Mouse (Mus musculus): ENCODE measurements around the gene Rapgef4.
"Not testable (repeated sequence)": the region's sequence is repeated elsewhere in the genome, so short reads cannot be mapped to it uniquely, and the experiment has no call there.

The Rapgef4 gene

GRCm38 (mm10) chr2:72117138-72118011 lies 136.3 kb downstream of the Rapgef4 start:
- no peak for DNase-seq (ENCODE audit: low read depth, low spot score)

- no peak for DNase-seq (ENCODE audit: low read depth, low spot score)
Observed at GRCm38 (mm10) chr2:72120211-72120610, 139.2 kb downstream of the Rapgef4 start.

GRCm38 (mm10) chr2:72122410-72123223 lies 141.6 kb downstream of the Rapgef4 start:
- peak; percentile 63 for DNase-seq (ENCODE audit: low read depth, low spot score)

- DNase-seq (ENCODE audit: low read depth, low spot score) = no peak
Observed at GRCm38 (mm10) chr2:72123851-72124250, 142.8 kb downstream of the Rapgef4 start.

GRCm38 (mm10) chr2:72125786-72126185 lies 144.7 kb downstream of the Rapgef4 start:
- DNase-seq (ENCODE audit: low read depth, low spot score) = no peak

GRCm38 (mm10) chr2:72126411-72126810 lies 145.4 kb downstream of the Rapgef4 start:
- DNase-seq (ENCODE audit: low read depth, low spot score) = no peak

GRCm38 (mm10) chr2:72129612-72130311 lies 148.7 kb downstream of the Rapgef4 start:
- DNase-seq (ENCODE audit: low read depth, low spot score) = no peak

GRCm38 (mm10) chr2:72132222-72132621 lies 151.2 kb downstream of the Rapgef4 start:
- no peak for DNase-seq (ENCODE audit: low read depth, low spot score)

- DNase-seq (ENCODE audit: low read depth, low spot score) = no peak
Observed at GRCm38 (mm10) chr2:72136045-72136444, 155.0 kb downstream of the Rapgef4 start.

- no peak for DNase-seq (ENCODE audit: low read depth, low spot score)
Observed at GRCm38 (mm10) chr2:72136486-72137264, 155.6 kb downstream of the Rapgef4 start.

- no peak for DNase-seq (ENCODE audit: low read depth, low spot score)
Observed at GRCm38 (mm10) chr2:72139863-72140845, 159.1 kb downstream of the Rapgef4 start.

- no peak for DNase-seq (ENCODE audit: low read depth, low spot score)
Observed at GRCm38 (mm10) chr2:72141091-72141490, 160.1 kb downstream of the Rapgef4 start.

GRCm38 (mm10) chr2:72141732-72142131 lies 160.7 kb downstream of the Rapgef4 start:
- not testable (repeated sequence) for DNase-seq (ENCODE audit: low read depth, low spot score)

GRCm38 (mm10) chr2:72143413-72143812 lies 162.4 kb downstream of the Rapgef4 start:
- DNase-seq (ENCODE audit: low read depth, low spot score) = no peak

GRCm38 (mm10) chr2:72144576-72145200 lies 163.6 kb downstream of the Rapgef4 start:
- DNase-seq (ENCODE audit: low read depth, low spot score) = no peak

- DNase-seq (ENCODE audit: low read depth, low spot score) = no peak
Observed at GRCm38 (mm10) chr2:72145281-72145875, 164.3 kb downstream of the Rapgef4 start.

- DNase-seq (ENCODE audit: low read depth, low spot score) = no peak
Observed at GRCm38 (mm10) chr2:72146061-72146460, 165.0 kb downstream of the Rapgef4 start.

GRCm38 (mm10) chr2:72147246-72147645 lies 166.2 kb downstream of the Rapgef4 start:
- DNase-seq (ENCODE audit: low read depth, low spot score) = no peak

GRCm38 (mm10) chr2:72147695-72148094 lies 166.7 kb downstream of the Rapgef4 start:
- no peak for DNase-seq (ENCODE audit: low read depth, low spot score)

All from mesoderm, embryonic 11.5 days (tissue).